Mouse (Mus musculus) small intestine, adult 2 months (tissue): ENCODE measurements around the gene Arg2. TPM values are rescaled to one million over a fixed set of nuclear protein-coding genes. Genes with fewer than 3 reads are reported as not detected.
"Not testable (repeated sequence)": the region's sequence is repeated elsewhere in the genome, so short reads cannot be mapped to it uniquely, and the experiment has no call there.

Source experiments
- H3K27ac ChIP-seq: fragments of 200-500 bp; 2 replicates; pipeline ENCODE4 v1.5.1; 2012; ENCODE audit warnings: low read depth, low read length, control low read depth, inconsistent platforms; ENCODE audit not compliant: insufficient read depth
- H3K27me3 ChIP-seq: fragments of 200-500 bp; 2 replicates; pipeline ENCODE4 v1.6.1; 2012; ENCODE audit warnings: mild to moderate bottlenecking, moderate library complexity, low read length, inconsistent platforms; ENCODE audit not compliant: control insufficient read depth, insufficient read depth
- H3K36me3 ChIP-seq: fragments of 200-500 bp; 2 replicates; pipeline ENCODE4 v1.6.1; 2012; ENCODE audit warnings: mild to moderate bottlenecking, low read length, control low read depth, inconsistent platforms; ENCODE audit not compliant: control insufficient read depth, insufficient read depth
- H3K4me1 ChIP-seq: fragments of 200-500 bp; 2 replicates; pipeline ENCODE4 v1.6.1; 2012; ENCODE audit warnings: low read length, inconsistent platforms, mixed read lengths; ENCODE audit not compliant: control insufficient read depth, insufficient read depth, insufficient read length
- H3K4me3 ChIP-seq: fragments of 200-500 bp; 2 replicates; pipeline ENCODE4 v1.5.1; 2012; ENCODE audit warnings: low read depth, mild to moderate bottlenecking, control low read depth, inconsistent platforms, low read length, moderate library complexity
- CTCF ChIP-seq: fragments of 200-500 bp; IDR thresholded peaks from 2 replicates; pipeline ENCODE4 v1.5.1; 2012; ENCODE audit warnings: low read depth, mild to moderate bottlenecking, control low read depth, inconsistent platforms, low read length, moderate library complexity, mixed read lengths; ENCODE audit not compliant: insufficient replicate concordance, insufficient read length; ENCODE audit errors: extremely low read depth
- POLR2A ChIP-seq: fragments of 200-500 bp; IDR thresholded peaks from 2 replicates; pipeline ENCODE4 v1.6.1; 2012; ENCODE audit warnings: low read depth, mild to moderate bottlenecking, control low read depth, inconsistent platforms, low read length, moderate library complexity
- WGBS: fragments of 180-500 bp; shearing (Covaris S2); methylation state at CpG from one replicate; pipeline ENCODE4 v1.1.7; 2018; 5-methylcytosine and 5-hydroxymethylcytosine counted together
- polyA plus RNA-seq: library from polyadenylated mRNA; depleted of rRNA; stranded (reverse); fragments of >200 nt; gene quantifications from 2 replicates; pipeline ENCODE4 v1.2.3, GENCODE M21; 2012

The Arg2 gene
- polyA plus RNA-seq, 1 experiment = 162 TPM

GRCm38 (mm10) chr12:79170421-79170820 lies 39.8 kb downstream of the Arg2 start:
- Histone ChIP-seq H3K4me3 (no peak overlapping the region), H3K27ac (no peak overlapping the region), H3K4me1 (peaks cover 2% of the 10 kb centered on the region), H3K27me3 (no peaks in the 10 kb centered on the region), H3K36me3 (peaks cover 8% of the 10 kb centered on the region)
- TF ChIP-seq POLR2A (no peak), CTCF (no peak)
- 72% methylated on average over 3 of the region's 3 CpGs for WGBS

- peak overlapping the region; percentile 90 for H3K4me3 ChIP-seq
- no peak overlapping the region; the same call in 1 of the 2 replicates for H3K27ac ChIP-seq
- peaks cover 5% of the 10 kb centered on the region for H3K36me3 ChIP-seq
- TF ChIP-seq POLR2A = no peak
- H3K27me3 ChIP-seq = no peaks in the 10 kb centered on the region
- WGBS = 10% methylated on average over 12 of the region's 12 CpGs
- peaks cover 2% of the 10 kb centered on the region for H3K4me1 ChIP-seq
These were observed 40.9 kb downstream of the Arg2 start for GRCm38 (mm10) chr12:79171269-79171995.

GRCm38 (mm10) chr12:79172019-79172941 lies 41.7 kb downstream of the Arg2 start, which contains the start of gene Vti1b:
Gene Vti1b (minus strand): TSS chr12:79172667.
- Histone ChIP-seq H3K36me3 (peaks cover 5% of the 10 kb centered on the region), H3K27ac (peak within 1 kb of the TSS; percentile 95), H3K27me3 (no peaks in the 10 kb centered on the region), H3K4me3 (peak within 1 kb of the TSS; percentile 90), H3K4me1 (peaks cover 2% of the 10 kb centered on the region)
- WGBS = under 1% methylated on average over 71 of the region's 73 CpGs
- TF ChIP-seq CTCF = peak; percentile 39; the same call in 1 of the 2 replicates
- peak; percentile 80; the same call in 1 of the 2 replicates for TF ChIP-seq POLR2A

- TF ChIP-seq CTCF (no peak), POLR2A (no peak)
- 30% methylated on average over 5 of the region's 5 CpGs for WGBS
These were observed 43.1 kb downstream of the Arg2 start for GRCm38 (mm10) chr12:79173721-79174120.

GRCm38 (mm10) chr12:79175998-79176397 lies 45.4 kb downstream of the Arg2 start:
- H3K36me3 ChIP-seq = peaks cover 8% of the 10 kb centered on the region
- peaks cover 2% of the 10 kb centered on the region for H3K4me1 ChIP-seq
- 91% methylated on average over 5 of the region's 5 CpGs for WGBS
- no peak overlapping the region for H3K27ac ChIP-seq
- no peak for TF ChIP-seq CTCF
- H3K4me3 ChIP-seq = no peak overlapping the region
- H3K27me3 ChIP-seq = no peaks in the 10 kb centered on the region

More at GRCm38 (mm10) chr12:79173721-79174120, 43.1 kb downstream of the Arg2 start:
- Histone ChIP-seq H3K4me3 (no peak overlapping the region), H3K27ac (0 out of 2 replicates have a peak overlapping the region, but pooled peaks have one; percentile 58), H3K36me3 (peaks cover 7% of the 10 kb centered on the region), H3K4me1 (peaks cover 2% of the 10 kb centered on the region), H3K27me3 (no peaks in the 10 kb centered on the region)

GRCm38 (mm10) chr12:79185160-79185559 lies 54.6 kb downstream of the Arg2 start:
- H3K27ac ChIP-seq, H3K4me3 ChIP-seq, H3K27me3 ChIP-seq, H3K4me1 ChIP-seq: not testable (repeated sequence)
- 63% methylated on average over 5 of the region's 6 CpGs for WGBS
- H3K36me3 ChIP-seq = peaks cover 49% of the 10 kb centered on the region

GRCm38 (mm10) chr12:79190931-79191673 lies 60.5 kb downstream of the Arg2 start:
- no peak for TF ChIP-seq POLR2A
- Histone ChIP-seq H3K27ac (peak overlapping the region; percentile 8; the same call in 1 of the 2 replicates), H3K36me3 (peaks cover 15% of the 10 kb centered on the region), H3K4me1 (peaks cover 6% of the 10 kb centered on the region; the same call in 1 of the 2 replicates), H3K27me3 (no peaks in the 10 kb centered on the region), H3K4me3 (peak overlapping the region; percentile 65)
- WGBS = under 1% methylated on average over 18 of the region's 18 CpGs
